Mouse (Mus musculus): ENCODE data around the gene Nlgn3.

GRCm38 (mm10) chrX:101268755-101269124, 30.2 kb upstream of the Nlgn3 start, which contains the start of gene Gm20489:
- TF ChIP-seq CTCF (IDR thresholded peaks at IDR 0.05; ENCODE audit: low read depth) (no peak), EP300 (optimal IDR thresholded peaks at IDR 0.05) (no peak)

All from stomach, postnatal 0 days (tissue).